Mouse (Mus musculus) small intestine, adult 2 months (tissue): ENCODE data around the gene Dmrt2.

ENCODE experiments used
- CTCF ChIP-seq: fragments of 200-500 bp; IDR thresholded peaks from 2 replicates; pipeline ENCODE4 v1.5.1; 2012; ENCODE audit warnings: low read depth, mild to moderate bottlenecking, control low read depth, inconsistent platforms, low read length, moderate library complexity, mixed read lengths; ENCODE audit not compliant: insufficient replicate concordance, insufficient read length; ENCODE audit errors: extremely low read depth
- POLR2A ChIP-seq: fragments of 200-500 bp; IDR thresholded peaks from 2 replicates; pipeline ENCODE4 v1.6.1; 2012; ENCODE audit warnings: low read depth, mild to moderate bottlenecking, control low read depth, inconsistent platforms, low read length, moderate library complexity

GRCm38 (mm10) chr19:25654034-25654749 is 18.0 kb upstream of the Dmrt2 start:
- no peak for TF ChIP-seq CTCF
- no peak for TF ChIP-seq POLR2A
